Mouse (Mus musculus) cerebellum, postnatal 10 days (tissue): ENCODE data around the gene Lce1e.
A peak's percentile ranks its signal among the peaks of the same experiment; 100 is the strongest.

Experiments used
- DNase-seq, 2 experiments: peaks; one replicate each; pipeline ENCODE4 v3.0.0; 2021; ENCODE audit warnings: mixed read lengths in 2 of 2

The Lce1e gene

DNA sequence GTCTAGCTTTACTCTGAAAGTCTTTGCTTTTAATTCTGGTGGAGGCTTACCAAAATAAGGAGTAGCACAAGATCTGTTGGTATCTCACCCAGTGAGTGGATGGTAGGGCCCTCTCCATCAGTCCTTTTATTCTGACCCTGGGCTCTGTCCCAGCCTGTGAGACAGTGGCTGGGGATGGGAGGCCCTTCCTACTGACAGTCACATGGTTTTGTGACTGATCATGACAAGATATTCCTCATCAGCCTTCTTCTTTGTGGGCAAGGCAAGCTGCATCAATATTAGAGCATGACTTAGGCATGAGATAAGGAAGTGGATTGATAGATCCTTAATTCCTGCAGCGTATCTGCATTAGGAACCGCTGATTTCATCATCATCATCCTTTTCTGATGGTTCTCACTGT is at the start of gene Lce1e:
Gene Lce1e, minus strand, starts transcription at position 101 of the 400 bp plus-strand sequence.
- DNase-seq = no peak

DNA sequence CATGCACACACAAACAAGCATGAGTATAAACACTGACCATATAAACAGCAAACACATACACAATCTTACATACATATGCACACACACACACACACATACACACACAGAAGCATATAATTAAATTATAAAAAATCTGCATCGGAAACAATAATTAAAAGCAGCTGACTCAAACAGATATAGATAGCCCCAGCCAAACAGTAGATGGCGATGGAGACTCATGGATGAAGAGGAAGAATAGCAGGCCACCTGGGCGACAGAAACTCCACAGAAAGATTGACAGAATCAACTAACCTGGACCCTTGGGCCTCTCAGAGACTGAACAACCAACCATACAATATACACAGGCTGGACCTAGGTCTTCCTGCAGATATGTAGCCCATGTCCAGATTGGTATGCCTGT is 44.3 kb upstream of the Lce1e start:
- DNase-seq = peak; percentile 12 to 16

DNA sequence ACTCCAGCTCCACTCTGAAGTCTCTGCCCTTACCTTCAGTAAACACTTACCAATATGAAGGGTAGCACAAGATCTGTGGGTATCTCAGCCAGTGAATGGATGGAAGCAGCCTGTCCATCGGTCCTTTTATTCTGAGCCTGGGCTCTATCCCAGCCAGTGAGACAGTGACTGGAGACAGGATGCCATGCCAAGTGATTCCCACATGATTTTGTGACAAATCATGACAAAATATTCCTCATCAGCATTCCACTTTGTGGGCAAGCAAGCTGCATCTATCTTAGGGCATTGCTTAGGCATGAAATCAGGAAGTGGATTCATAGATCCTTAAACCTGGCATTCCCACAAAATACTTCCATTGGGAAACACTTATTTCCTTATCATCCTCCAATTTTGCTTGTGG is 43.4 kb upstream of the Lce1e start, which contains the start of gene Lce1g:
Gene Lce1g, minus strand, starts transcription at position 101 of the 400 bp plus-strand sequence.
- no peak for DNase-seq

DNA sequence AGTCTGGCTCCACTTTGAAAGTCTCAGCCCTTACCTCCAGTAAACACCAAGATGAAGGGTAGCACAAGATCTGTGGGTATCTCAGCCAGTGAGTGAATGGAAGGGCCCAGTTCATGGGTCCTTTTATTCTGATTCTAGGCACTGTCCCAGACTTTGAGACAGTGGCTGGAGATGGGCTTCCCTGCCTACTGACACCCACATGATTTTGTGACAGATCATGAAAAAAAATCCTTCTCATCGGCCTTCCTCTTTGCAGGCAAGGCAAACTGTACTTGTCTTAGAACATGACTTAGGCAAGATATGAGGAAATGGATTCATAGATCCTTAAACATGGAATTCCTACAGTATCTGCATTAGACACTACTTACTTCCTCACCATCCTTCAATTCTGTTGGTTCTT is 30.1 kb upstream of the Lce1e start, which contains the start of gene Gm38119:
Gene Gm38119, minus strand, starts transcription at position 101 of the 400 bp plus-strand sequence.
- DNase-seq = no peak

DNA sequence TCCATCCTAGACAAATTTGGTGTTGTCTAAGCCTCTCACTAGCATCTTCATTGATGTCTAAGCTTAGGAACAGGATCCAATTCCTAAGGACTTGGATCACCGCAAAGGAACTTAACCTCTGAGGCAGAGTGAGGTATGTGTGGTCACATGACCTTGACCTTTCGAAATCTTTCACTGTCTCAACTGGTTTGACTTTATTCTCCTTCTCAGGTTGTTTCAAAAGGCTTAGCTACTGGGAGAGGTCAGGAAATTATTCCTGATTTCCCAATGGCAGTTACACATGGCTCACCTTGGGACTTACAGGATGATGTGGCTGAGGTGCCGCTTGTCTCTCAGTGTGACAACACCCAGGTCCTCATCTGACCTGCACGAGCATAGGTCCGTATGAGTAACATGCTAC is 13.8 kb upstream of the Lce1e start:
- no peak for DNase-seq

DNA sequence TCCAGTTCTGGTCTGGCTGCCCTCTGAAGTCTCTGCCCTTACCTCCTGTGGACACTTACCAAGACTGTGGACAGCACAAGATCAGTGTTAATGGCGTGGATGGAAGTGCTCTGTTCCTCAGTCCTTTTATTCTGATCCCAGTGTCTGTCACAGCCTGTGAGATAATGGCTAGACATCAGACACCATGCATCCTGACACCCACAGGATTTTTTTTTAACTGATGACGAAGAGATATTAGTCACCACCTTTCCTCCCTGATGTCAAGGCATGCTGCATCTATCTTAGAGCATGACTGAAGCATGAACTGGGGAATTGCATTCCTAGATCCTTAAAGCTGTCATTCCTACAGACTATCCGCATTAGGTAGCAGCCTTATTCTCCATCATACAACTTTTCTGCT is 11.4 kb upstream of the Lce1e start, which contains the start of gene Lce1f:
Gene Lce1f, minus strand, starts transcription at position 101 of the 400 bp plus-strand sequence.
- no peak for DNase-seq

DNA sequence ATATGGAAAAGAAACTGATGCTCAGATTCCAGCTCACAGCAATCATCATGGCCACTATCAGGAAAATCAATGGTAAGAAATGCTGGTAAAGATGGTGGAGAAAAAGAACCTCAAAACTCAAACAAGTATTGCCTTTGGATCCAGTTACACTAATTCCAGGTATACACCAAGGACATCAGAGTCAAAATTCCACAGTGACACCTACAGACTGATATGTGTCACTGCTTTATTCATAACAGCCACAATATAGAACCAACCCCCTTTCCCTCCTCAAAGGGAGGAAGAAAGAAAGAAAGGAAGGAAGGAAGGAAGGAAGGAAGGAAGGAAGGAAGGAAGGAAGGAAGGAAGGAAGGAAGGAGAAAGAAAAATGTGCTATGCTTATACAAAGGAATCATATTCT is 6.2 kb upstream of the Lce1e start:
- DNase-seq = no peak

DNA sequence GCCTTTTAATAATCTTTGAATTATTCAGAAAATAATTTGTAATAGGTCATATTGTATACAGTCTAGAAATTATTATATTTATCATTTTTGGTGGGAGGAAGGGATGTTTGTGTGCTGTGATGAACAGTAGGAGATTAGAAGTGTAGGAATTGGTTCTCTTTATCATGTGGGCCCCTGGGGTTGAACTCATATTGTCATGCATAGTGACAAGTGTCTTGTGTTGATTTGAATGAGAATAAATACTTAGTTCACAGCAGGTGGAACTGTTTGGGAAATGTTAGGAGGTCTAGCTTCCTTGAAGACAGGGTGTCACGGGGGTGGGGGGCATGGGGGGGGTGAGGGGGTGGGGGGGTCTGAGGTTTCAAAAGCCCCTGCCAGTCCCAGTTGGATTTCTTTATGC is 14.3 kb downstream of the Lce1e start:
- DNase-seq = no peak

DNA sequence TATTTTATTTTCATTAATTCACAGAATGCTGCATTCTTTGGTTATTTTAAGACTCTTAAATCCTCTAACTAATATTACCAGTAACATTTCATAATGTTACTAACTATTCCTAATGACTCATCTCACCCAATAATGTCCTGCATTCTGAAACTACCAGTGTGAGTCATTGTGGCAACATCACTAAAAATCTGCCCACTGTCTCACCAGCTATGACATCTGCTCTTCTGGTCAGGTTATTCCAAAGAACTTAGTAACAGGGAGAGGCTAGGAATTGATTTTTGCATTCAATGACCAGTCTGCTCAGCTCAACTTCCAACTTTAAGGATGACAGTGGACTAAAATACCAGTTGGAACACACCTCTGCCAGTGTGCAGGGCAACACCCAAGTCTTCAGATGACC is 17.2 kb downstream of the Lce1e start:
- no peak for DNase-seq

DNA sequence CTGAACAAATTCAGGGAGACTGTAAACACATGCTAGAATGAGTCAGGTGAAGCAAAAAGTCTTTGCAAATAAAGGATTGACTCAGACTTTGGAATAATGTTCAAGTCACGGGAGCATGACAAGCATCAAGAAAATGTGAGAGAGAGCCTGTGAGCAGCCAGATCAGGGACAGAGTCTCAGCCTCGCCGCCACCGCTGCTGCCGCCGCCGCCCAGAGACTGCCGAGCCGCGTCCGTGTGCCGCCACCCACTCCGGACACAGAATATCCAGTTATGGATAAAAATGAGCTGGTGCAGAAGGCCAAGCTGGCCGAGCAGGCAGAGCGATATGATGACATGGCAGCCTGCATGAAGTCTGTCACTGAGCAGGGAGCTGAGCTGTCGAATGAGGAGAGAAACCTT is 19.7 kb downstream of the Lce1e start:
- DNase-seq = peak; percentile 38 to 46

DNA sequence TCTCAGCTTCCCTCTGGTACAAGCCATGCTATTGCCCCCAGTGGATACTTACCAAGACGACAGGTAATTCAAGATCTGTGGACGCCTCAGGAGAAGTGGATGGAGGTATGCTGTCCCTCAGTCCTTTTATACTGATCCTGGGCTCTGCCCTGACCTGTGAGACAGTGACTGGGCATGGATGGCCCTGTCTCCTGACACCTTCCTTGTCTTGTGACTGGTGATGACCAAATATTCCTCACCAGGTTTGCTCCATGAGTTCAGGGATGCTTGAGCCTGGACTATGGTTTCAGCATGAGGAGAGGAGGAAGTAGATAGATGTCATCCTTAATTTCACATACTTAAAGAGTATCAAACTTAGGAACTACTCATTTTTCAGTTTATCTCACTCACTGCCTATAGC is 21.8 kb downstream of the Lce1e start, which contains the start of gene Lce1d:
Gene Lce1d, minus strand, starts transcription at position 101 of the 400 bp plus-strand sequence.
- DNase-seq = no peak

DNA sequence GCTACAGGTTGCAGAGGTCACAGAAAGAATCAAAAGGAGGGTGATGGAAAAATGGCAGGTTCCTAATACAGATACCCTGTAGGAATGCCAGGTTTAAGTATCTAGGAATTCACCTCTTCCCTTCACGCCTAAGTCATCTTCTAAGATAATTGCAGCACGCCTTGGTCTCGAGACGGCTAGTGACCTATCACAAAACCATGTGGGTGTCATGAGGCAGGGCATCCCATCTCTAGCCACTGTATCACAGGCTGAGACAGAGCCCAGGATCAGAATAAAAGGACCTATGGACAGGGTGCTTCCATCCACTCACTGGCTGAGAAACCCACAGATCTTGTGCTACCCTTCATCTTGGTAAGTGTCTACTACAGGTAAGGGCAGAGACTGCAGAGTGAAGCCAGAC is 29.9 kb downstream of the Lce1e start, which contains the start of gene Lce1c:
Gene Lce1c, plus strand, starts transcription at position 301 of the 400 bp plus-strand sequence.
- no peak for DNase-seq

DNA sequence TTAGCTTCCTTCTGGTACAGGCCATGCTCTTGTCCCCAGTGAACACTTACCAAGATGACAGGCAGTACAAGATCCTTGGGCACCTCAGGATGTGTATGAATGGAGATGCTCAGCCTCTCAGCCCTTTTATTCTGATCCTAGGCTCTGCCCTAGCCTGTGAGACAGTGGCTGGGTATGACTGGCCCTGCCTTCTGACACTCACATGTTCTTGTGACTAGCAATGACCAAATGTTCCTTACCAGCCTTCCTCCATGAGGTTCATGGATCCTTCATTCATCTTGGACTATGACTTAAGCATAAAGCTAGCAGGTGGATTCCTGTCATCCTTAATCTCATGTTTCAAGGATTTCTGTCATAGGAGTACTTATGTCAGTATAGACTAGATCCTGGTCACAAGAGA is 38.7 kb downstream of the Lce1e start, which contains the start of gene Lce1a2:
Gene Lce1a2, minus strand, starts transcription at position 101 of the 400 bp plus-strand sequence.
- no peak for DNase-seq
